Mouse (Mus musculus) midbrain, embryonic 16.5 days (tissue): ENCODE data around the gene Slc24a3. TPM values are rescaled to one million over a fixed set of nuclear protein-coding genes. Genes with fewer than 3 reads are reported as not detected.

Source experiments
- ATAC-seq: fragments of 200-750 bp; cut with Nextera tagmentation; 2 replicates; pipeline ENCODE4 v1.8.0; 2017; ENCODE audit warnings: moderate TSS enrichment
- H3K27ac ChIP-seq: fragments of 300-500 bp; sonication (generic); 2 replicates; pipeline ENCODE4 v1.5.1; 2014; ENCODE audit warnings: mild to moderate bottlenecking, low read length, mixed read lengths
- H3K27me3 ChIP-seq: fragments of 300-500 bp; sonication (generic); 2 replicates; pipeline ENCODE4 v1.6.1; 2014; ENCODE audit warnings: low read depth, low read length, mixed read lengths; ENCODE audit not compliant: control insufficient read depth, insufficient read depth
- H3K36me3 ChIP-seq: fragments of 300-500 bp; sonication (generic); 2 replicates; pipeline ENCODE4 v1.6.1; 2014; ENCODE audit warnings: mild to moderate bottlenecking, low read length, moderate library complexity, mixed read lengths; ENCODE audit not compliant: control insufficient read depth, insufficient read depth
- H3K4me1 ChIP-seq: fragments of 300-500 bp; sonication (generic); 2 replicates; pipeline ENCODE4 v1.6.1; 2014; ENCODE audit warnings: mild to moderate bottlenecking, low read length, mixed read lengths; ENCODE audit not compliant: control insufficient read depth, insufficient read depth
- H3K4me2 ChIP-seq: fragments of 300-500 bp; sonication (generic); 2 replicates; pipeline ENCODE4 v1.6.1; 2014; ENCODE audit warnings: mild to moderate bottlenecking, low read length, mixed read lengths
- H3K4me3 ChIP-seq: fragments of 300-500 bp; sonication (generic); 2 replicates; pipeline ENCODE4 v1.5.1; 2014; ENCODE audit warnings: low read depth, mild to moderate bottlenecking, low read length, moderate library complexity, mixed read lengths
- H3K9ac ChIP-seq: fragments of 300-500 bp; sonication (generic); 2 replicates; pipeline ENCODE4 v1.6.1; 2014; ENCODE audit warnings: low read depth, low read length, mixed read lengths
- H3K9me3 ChIP-seq: fragments of 300-500 bp; sonication (generic); replicated peaks from 2 replicates; pipeline ENCODE4 v1.6.1; 2014; ENCODE audit warnings: mild to moderate bottlenecking, low read length, mixed read lengths; ENCODE audit not compliant: control insufficient read depth, poor library complexity, severe bottlenecking
- WGBS: fragments of 180-500 bp; shearing (Covaris S2); extraction: QIAGEN DNeasy Blood & Tissue Kit; methylation state at CpG from one replicate; pipeline ENCODE4 v1.1.7; 2014; 5-methylcytosine and 5-hydroxymethylcytosine counted together
- polyA plus RNA-seq: library from polyadenylated mRNA; unstranded; fragments of >200 nt; fragmentation: Nextera tagmentation; extraction: Ambion mirVana; gene quantifications from 2 replicates; pipeline ENCODE4 v1.2.1, GENCODE M21; 2015

Slc24a3 gene
- polyA plus RNA-seq, 1 experiment from 2014 or later = 18.7 TPM

GRCm38 (mm10) chr2:145344521-145344920, 177.0 kb downstream of the Slc24a3 start:
- Histone ChIP-seq H3K4me2 (no peak overlapping the region), H3K4me3 (no peak overlapping the region), H3K9ac (no peak overlapping the region), H3K36me3 (no peaks in the 10 kb centered on the region), H3K27me3 (no peaks in the 10 kb centered on the region), H3K27ac (no peak overlapping the region), H3K4me1 (no peaks in the 10 kb centered on the region), H3K9me3 (no peaks in the 10 kb centered on the region)
- WGBS = 81% methylated on average over 1 of the region's 1 CpGs
- no peak for ATAC-seq

GRCm38 (mm10) chr2:145353801-145354200, 186.2 kb downstream of the Slc24a3 start:
- no peak for ATAC-seq
- H3K4me1 ChIP-seq = no peaks in the 10 kb centered on the region
- H3K27me3 ChIP-seq = no peaks in the 10 kb centered on the region
- WGBS = 72% methylated on average over 1 of the region's 1 CpGs
- H3K9ac ChIP-seq = no peak overlapping the region
- no peak overlapping the region for H3K4me3 ChIP-seq
- H3K27ac ChIP-seq = no peak overlapping the region
- no peak overlapping the region for H3K4me2 ChIP-seq
- no peaks in the 10 kb centered on the region for H3K9me3 ChIP-seq
- H3K36me3 ChIP-seq = no peaks in the 10 kb centered on the region

- H3K4me3 ChIP-seq = no peak overlapping the region
- ATAC-seq = no peak
- WGBS = 69% methylated on average over 6 of the region's 6 CpGs
- H3K36me3 ChIP-seq = no peaks in the 10 kb centered on the region
- H3K4me2 ChIP-seq = no peak overlapping the region
- H3K27ac ChIP-seq = no peak overlapping the region
- H3K9ac ChIP-seq = no peak overlapping the region
- no peaks in the 10 kb centered on the region for H3K9me3 ChIP-seq
- no peaks in the 10 kb centered on the region for H3K4me1 ChIP-seq
- H3K27me3 ChIP-seq = no peaks in the 10 kb centered on the region
Measured at GRCm38 (mm10) chr2:145358236-145358942, 190.8 kb downstream of the Slc24a3 start.

- no peaks in the 10 kb centered on the region for H3K9me3 ChIP-seq
- no peak for ATAC-seq
- H3K4me3 ChIP-seq = no peak overlapping the region
- no peaks in the 10 kb centered on the region for H3K36me3 ChIP-seq
- no peaks in the 10 kb centered on the region for H3K27me3 ChIP-seq
- 83% methylated on average over 2 of the region's 2 CpGs for whole genome bisulfite sequencing
- no peak overlapping the region for H3K9ac ChIP-seq
- no peak overlapping the region for H3K4me2 ChIP-seq
- H3K27ac ChIP-seq = no peak overlapping the region
- no peaks in the 10 kb centered on the region for H3K4me1 ChIP-seq
Measured at GRCm38 (mm10) chr2:145363604-145364003, 196.1 kb downstream of the Slc24a3 start.

DNA sequence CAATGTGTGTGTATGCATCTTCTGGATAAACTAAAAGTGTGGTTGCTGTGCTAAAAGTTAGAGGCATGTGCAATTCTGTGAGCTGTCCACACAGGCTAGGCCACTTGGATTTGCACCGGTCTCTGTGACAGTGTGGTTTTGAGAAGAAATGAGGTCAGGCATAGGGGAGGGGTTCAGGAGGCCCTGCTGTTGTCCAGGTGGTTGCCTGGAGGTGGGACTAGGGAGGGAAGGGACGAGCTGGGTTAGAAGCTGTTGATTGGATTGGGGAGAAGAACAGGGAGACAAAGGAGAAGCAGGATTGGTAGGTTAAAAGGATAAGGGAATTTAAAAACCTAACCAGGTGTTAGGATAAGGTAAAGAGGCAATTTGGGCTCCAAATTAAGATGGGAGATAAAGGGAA, 201.1 kb downstream of the Slc24a3 start:
- no peak overlapping the region for H3K4me3 ChIP-seq
- no peaks in the 10 kb centered on the region for H3K4me1 ChIP-seq
- no peak for ATAC-seq
- H3K27me3 ChIP-seq = no peaks in the 10 kb centered on the region
- no peak overlapping the region for H3K27ac ChIP-seq
- H3K4me2 ChIP-seq = no peak overlapping the region
- no peaks in the 10 kb centered on the region for H3K36me3 ChIP-seq
- H3K9ac ChIP-seq = no peak overlapping the region
- H3K9me3 ChIP-seq = no peaks in the 10 kb centered on the region
- 70% methylated on average over 2 of the region's 2 CpGs for WGBS

DNA sequence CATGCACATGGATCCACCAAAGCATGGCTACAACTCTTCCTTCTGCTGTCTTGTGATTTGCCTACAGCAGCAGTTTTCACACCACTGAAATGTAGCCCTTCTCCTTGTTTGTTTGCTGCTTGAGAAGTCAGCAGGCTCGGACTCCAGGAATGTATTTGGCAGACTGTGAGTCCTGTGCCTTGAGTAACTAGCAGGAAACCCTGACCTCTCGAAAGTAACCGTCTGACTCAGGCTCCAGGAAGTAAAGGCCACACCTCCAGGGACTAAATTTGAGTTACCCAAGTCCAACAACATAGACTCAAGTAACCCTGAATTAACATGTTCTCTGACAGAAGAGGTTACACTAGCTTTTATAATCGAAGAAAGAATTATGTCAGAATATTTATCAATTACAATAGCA, 203.2 kb downstream of the Slc24a3 start:
- H3K9me3 ChIP-seq = no peaks in the 10 kb centered on the region
- no peaks in the 10 kb centered on the region for H3K4me1 ChIP-seq
- WGBS = 89% methylated on average over 4 of the region's 4 CpGs
- no peaks in the 10 kb centered on the region for H3K36me3 ChIP-seq
- H3K4me2 ChIP-seq = no peak overlapping the region
- no peak overlapping the region for H3K9ac ChIP-seq
- no peak overlapping the region for H3K4me3 ChIP-seq
- H3K27me3 ChIP-seq = no peaks in the 10 kb centered on the region
- H3K27ac ChIP-seq = no peak overlapping the region
- no peak for ATAC-seq

DNA sequence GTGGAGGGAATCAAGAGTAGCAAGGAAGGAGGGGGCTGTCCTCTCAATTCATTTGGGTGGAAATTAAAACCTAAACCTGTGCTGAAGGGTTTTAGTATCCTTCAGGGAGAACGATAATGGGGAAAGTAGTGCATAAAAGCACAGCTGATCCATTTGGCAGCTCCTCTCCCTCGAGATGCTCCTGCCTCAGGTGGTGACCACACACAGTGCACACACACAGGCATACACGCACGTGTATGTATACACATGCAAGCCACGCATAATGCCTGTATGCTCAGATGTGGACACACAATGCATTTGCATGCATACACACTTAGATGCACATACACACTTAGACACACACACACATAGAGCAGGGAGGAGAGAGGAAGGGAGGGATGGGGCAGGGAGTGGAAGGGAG, 206.2 kb downstream of the Slc24a3 start:
- no peaks in the 10 kb centered on the region for H3K9me3 ChIP-seq
- ATAC-seq = 0 out of 2 replicates have a peak, but pooled peaks have one; percentile 39
- no peak overlapping the region for H3K27ac ChIP-seq
- H3K36me3 ChIP-seq = no peaks in the 10 kb centered on the region
- H3K4me2 ChIP-seq = no peak overlapping the region
- no peak overlapping the region for H3K9ac ChIP-seq
- no peaks in the 10 kb centered on the region for H3K4me1 ChIP-seq
- WGBS = 56% methylated on average over 5 of the region's 5 CpGs
- H3K4me3 ChIP-seq = no peak overlapping the region
- H3K27me3 ChIP-seq = no peaks in the 10 kb centered on the region

- 67% methylated on average over 13 of the region's 13 CpGs for WGBS
- no peaks in the 10 kb centered on the region for H3K9me3 ChIP-seq
- H3K4me3 ChIP-seq = no peak overlapping the region
- no peaks in the 10 kb centered on the region for H3K36me3 ChIP-seq
- H3K27me3 ChIP-seq = no peaks in the 10 kb centered on the region
- ATAC-seq = peak; percentile 82
- H3K4me1 ChIP-seq = no peaks in the 10 kb centered on the region
- no peak overlapping the region; the same call in 1 of the 2 replicates for H3K27ac ChIP-seq
- H3K9ac ChIP-seq = no peak overlapping the region
- no peak overlapping the region; the same call in 1 of the 2 replicates for H3K4me2 ChIP-seq
Measured at GRCm38 (mm10) chr2:145382908-145383770, 215.6 kb downstream of the Slc24a3 start.

DNA sequence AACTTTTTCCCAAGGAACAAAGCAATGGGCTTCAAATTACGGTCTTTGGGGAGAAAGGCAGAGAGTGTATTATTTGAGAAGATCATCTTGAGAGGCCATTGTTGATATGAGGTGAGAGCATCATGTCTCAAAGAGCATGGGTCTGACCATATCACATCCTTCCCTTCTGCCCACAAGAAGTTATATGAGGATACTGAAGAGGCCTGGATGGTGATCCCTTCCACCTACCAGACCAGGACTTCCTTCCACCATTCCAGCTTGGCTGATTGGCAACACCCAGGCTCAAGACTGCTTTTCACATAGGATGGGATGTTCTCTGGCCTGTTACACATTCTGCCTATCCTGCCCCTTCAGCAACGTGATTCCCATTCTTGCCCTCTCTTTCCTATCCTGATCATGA, 216.7 kb downstream of the Slc24a3 start:
- Histone ChIP-seq H3K9ac (no peak overlapping the region), H3K27me3 (no peaks in the 10 kb centered on the region), H3K4me3 (no peak overlapping the region), H3K4me1 (no peaks in the 10 kb centered on the region), H3K4me2 (no peak overlapping the region), H3K27ac (no peak overlapping the region), H3K36me3 (no peaks in the 10 kb centered on the region), H3K9me3 (no peaks in the 10 kb centered on the region)
- WGBS = 91% methylated on average over 2 of the region's 2 CpGs
- ATAC-seq = no peak
